Mouse (Mus musculus) erythroblast, embryonic 14.5 days (primary cell): ENCODE measurements around the gene Nfs1.

Experiments
- GATA1 ChIP-seq: IDR thresholded peaks from 2 replicates; pipeline ENCODE4 v1.6.1; 2012; ENCODE audit warnings: low read length, inconsistent platforms, mixed read lengths
- TAL1 ChIP-seq: IDR thresholded peaks from 3 replicates; pipeline ENCODE4 v1.6.1; 2012; ENCODE audit warnings: low read length, inconsistent platforms, mixed read lengths

DNA sequence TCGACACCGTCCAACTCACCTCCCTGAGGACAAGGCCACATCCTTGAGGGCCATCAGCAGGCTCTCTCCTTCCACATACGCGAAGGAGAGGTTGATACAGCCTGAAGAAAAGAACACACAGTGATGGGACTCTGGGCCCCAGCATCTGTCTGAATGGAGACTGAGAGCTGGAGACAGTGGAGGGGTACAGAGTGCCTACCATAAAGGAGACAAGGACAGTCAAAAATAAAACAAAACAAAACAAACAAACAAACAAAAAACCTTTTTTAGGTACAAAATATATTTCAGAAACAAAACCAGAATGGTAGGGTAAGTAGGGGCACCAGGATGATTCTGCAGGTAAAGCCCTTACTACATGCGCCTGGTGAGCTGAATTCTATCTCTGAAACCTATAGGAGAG is 17.0 kb downstream of the Nfs1 start, which contains the start of gene Gm28036:
- no peak for TF ChIP-seq GATA1
- no peak for TF ChIP-seq TAL1
